Mouse (Mus musculus): ENCODE data around the gene Syn1.

Gene Syn1

DNA sequence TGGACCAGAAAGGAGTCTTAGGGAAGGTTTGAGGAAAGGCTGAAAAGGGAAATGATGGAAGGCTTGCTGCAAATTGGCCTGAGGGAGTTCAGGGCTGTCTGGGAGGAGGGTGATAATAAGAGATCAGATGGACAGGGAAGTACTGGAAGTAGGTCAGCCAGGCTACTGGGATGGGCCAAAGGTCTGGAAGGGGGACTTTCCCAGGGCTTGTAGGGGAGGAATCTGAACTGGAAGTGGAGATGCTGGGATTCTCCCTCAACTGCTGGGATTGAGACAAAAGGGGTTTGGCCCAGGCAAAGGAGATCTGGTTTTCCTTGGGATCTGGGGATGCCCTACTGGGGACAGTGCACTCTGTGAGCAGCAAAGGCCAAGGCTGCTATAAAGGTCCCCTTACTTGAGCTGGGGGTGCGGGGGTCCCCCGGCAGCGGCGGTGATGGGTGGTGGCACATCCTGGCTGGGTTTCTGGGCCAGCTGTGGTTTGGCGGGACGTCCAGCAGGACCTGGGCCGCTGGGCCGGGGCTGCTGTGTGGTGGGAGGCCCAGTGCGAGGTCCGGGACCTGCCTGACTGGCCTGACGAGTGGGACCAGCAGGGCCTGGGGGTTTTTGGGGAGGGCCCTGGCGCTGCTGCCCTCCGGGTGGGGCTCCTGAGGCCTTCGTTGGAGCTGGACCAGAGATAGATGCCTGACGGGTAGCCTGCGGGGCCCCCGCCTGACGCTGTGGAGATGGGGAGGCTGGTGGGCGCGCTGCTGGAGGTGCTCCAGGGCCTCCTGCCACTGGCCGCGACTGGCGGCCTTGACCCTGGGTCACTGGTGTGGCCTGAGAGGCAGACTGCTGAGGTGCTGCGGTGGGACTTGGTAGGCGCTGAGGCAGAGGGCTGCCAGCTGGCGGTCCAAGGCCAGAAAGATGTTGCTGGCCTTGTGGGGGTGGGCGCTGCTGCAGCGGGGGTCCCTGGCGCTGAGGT is 58.4 kb downstream of the Syn1 start:
- no peak for DNase-seq

DNA sequence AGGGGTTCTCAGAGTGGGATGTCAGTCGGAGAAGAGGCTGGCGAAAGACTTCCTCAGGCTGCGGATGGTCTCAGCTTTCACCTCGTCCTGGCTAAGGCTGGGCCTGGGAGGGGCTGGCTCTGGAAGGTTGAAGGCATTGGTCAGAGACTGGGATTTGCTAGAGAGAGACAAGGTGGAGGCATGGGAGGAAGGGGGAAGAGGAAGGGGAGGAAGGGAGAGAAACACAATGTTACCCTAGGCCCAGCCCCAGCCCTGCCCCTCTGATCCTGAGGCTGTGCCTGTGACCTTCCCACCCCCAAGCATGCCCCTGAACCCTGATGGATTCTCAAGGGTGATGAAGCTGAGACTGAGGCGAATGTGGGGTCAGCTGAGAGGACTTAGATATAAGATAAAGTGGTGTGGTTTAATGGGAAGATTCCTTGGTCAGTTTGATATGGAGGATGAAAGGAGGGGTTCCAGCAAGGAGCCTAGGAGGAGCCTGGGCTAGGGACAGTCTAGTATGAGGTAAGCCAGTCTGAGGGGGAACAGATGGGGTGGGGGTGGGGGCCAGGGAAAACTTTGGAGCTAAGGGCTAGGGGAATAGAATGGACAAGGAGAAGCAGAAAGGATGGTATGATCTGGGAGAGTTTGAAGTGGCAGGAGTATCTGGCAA is 59.2 kb downstream of the Syn1 start:
- DNase-seq: no peak

- DNase-seq: no peak
These were observed 67.0 kb downstream of the Syn1 start for GRCm38 (mm10) chrX:20853794-20854193.

DNA sequence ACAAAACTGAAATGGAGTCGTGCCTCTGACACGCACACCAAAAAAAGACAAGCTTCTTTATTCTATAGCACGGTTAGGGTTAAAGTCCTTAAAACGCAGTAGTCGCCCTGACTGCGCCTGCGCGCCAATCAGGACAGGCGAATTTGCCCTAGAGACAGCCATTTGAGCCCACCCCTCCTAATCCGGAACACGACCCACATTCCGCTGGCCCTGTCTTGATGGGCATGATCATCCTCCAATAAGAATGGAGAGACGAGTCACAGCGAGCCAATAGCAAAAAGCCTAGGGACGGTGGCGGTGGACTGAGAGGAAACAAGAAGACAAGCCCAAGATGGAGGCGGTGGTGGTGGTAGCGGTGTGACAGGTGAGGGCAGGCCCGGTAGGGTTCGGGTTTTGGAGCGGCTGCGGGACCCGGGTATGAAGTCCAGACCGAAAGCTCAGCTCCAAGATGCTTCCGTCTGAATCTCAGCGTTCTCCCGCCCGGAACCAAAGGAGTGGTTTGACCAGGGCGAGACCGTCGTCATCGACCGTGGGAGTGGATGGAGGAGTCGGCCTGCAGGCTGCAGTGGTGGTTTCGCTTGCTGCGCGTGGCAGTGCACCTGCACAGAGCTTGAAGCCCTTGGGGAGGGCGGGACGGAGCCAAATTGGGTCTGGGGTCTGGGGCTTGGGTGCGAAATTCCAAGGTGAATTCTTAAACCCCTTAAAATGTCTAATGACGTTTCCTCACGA is 72.4 kb downstream of the Syn1 start:
- DNase-seq: peak; percentile 83 to 89

GRCm38 (mm10) chrX:20847816-20848215 is 73.0 kb downstream of the Syn1 start:
- DNase-seq: peak in 1 of 2 experiments; percentile 6

DNA sequence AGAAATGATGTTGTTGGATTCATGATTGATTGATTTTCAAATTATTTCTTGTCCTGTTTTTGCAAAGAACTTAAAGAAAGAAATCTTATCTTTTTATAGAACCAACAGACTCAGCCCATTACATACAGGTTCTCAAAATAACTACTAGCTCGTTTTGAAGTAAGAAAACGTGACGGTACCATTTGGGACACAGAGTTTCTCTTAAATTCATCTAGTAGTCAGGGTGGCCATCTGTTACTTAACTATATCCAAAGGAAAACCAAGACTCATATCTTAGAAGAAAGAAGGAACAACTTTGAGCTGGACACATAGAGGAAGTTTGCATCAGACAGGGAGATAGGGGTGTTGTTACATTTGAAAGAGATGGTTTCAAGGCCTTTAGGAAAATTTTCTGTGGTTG is 73.6 kb downstream of the Syn1 start:
- DNase-seq: no peak

- peak in 1 of 2 experiments; percentile 9 for DNase-seq
These were observed 91.9 kb downstream of the Syn1 start for GRCm38 (mm10) chrX:20828934-20829333.

- peak; percentile 62 to 66 for DNase-seq
These were observed 100.9 kb downstream of the Syn1 start for GRCm38 (mm10) chrX:20819708-20820426.

- peak; percentile 87 to 89 for DNase-seq
These were observed 101.6 kb downstream of the Syn1 start for GRCm38 (mm10) chrX:20819204-20819628.

DNA sequence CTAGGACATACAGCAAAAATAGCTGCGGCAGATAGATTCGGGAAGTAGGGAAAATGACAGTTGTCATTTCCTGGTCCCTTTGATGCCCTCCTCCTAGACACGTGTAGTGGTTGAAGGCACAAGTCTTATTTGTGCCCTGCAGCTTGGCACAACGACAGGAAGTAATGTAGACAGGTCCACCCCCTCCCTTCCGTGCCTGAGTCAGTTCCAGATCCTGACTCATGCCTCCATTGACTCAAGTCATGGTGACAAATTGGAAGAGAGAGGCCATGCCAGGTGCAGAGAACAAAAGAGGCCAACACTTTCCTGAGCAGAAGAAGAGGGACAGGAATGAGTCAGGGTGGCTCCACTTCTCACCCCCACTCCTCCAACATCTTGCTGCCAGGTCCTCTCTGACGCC is 103.8 kb downstream of the Syn1 start:
- no peak for DNase-seq

All from B cell, adult 2 months (primary cell).